Mouse (Mus musculus) right cerebral cortex, postnatal 25 days (tissue): ENCODE measurements around the gene Trmt112.

Experiments
- DNase-seq: peaks from one replicate; pipeline ENCODE4 v3.0.0; 2022

The Trmt112 gene

GRCm38 (mm10) chr19:6926559-6927255 is 17.2 kb downstream of the Trmt112 start:
- no peak for DNase-seq

GRCm38 (mm10) chr19:6928080-6928479 is 18.6 kb downstream of the Trmt112 start:
- DNase-seq: no peak

- no peak for DNase-seq
These were observed 21.5 kb downstream of the Trmt112 start for GRCm38 (mm10) chr19:6931002-6931401.

GRCm38 (mm10) chr19:6932018-6932417 is 22.5 kb downstream of the Trmt112 start:
- DNase-seq: no peak

GRCm38 (mm10) chr19:6933102-6933435 is 23.6 kb downstream of the Trmt112 start:
- no peak for DNase-seq

- DNase-seq: peak; percentile 61
These were observed 24.1 kb downstream of the Trmt112 start for GRCm38 (mm10) chr19:6933436-6934194.

GRCm38 (mm10) chr19:6934195-6934977 is 24.9 kb downstream of the Trmt112 start, which contains the start of gene Kcnk4:
Gene Kcnk4, minus strand, starts transcription at chr19:6934515.
- no peak for DNase-seq

- DNase-seq: no peak
These were observed 26.8 kb downstream of the Trmt112 start for GRCm38 (mm10) chr19:6936299-6936698.

GRCm38 (mm10) chr19:6937541-6938465 is 28.3 kb downstream of the Trmt112 start:
- DNase-seq: no peak

- no peak for DNase-seq
These were observed 29.9 kb downstream of the Trmt112 start for GRCm38 (mm10) chr19:6939106-6940002.

GRCm38 (mm10) chr19:6940396-6941351 is 31.2 kb downstream of the Trmt112 start:
- DNase-seq: no peak

- DNase-seq: peak; percentile 94
These were observed 32.1 kb downstream of the Trmt112 start, which contains the start of gene Bad for GRCm38 (mm10) chr19:6941372-6942248. Gene Bad, plus strand, starts transcription at chr19:6941861.

- peak; percentile 92 for DNase-seq
These were observed 32.8 kb downstream of the Trmt112 start, which contains the start of gene Gpr137 for GRCm38 (mm10) chr19:6942249-6942691. Gene Gpr137, minus strand, starts transcription at chr19:6942480.

GRCm38 (mm10) chr19:6942764-6943163 is 33.3 kb downstream of the Trmt112 start:
- DNase-seq: no peak

- DNase-seq: no peak
These were observed 34.2 kb downstream of the Trmt112 start for GRCm38 (mm10) chr19:6943709-6944108.

GRCm38 (mm10) chr19:6947742-6948141 is 38.2 kb downstream of the Trmt112 start:
- no peak for DNase-seq

GRCm38 (mm10) chr19:6948186-6948585 is 38.7 kb downstream of the Trmt112 start:
- no peak for DNase-seq

GRCm38 (mm10) chr19:6949532-6949931 is 40.0 kb downstream of the Trmt112 start:
- no peak for DNase-seq

GRCm38 (mm10) chr19:6949951-6950350 is 40.5 kb downstream of the Trmt112 start:
- no peak for DNase-seq
